Mouse (Mus musculus): ENCODE measurements around the gene 1600014C10Rik. TPM values are rescaled to one million over a fixed set of nuclear protein-coding genes. Genes with fewer than 3 reads are reported as not detected.

Gene 1600014C10Rik
- polyA plus RNA-seq, 1 experiment, result 14.1 TPM

GRCm38 (mm10) chr7:38183709-38184417 lies 846 bp downstream of the 1600014C10Rik start:
- H3K27ac ChIP-seq (ENCODE audit: insufficient read depth, low read length), result peak overlapping the region; percentile 96
- TF ChIP-seq POLR2A (IDR thresholded peaks at IDR 0.05; ENCODE audit: low read depth, low read length) (peak; percentile 51), CTCF (IDR thresholded peaks at IDR 0.05; ENCODE audit: extremely low read depth, insufficient read depth, insufficient read length, insufficient replicate concordance) (no peak)
- no peaks in the 10 kb centered on the region for H3K27me3 ChIP-seq (ENCODE audit: control insufficient read depth, insufficient read depth, low read length)
- DNase-seq (ENCODE audit: low read depth in 1 of 2, low spot score in 2 of 2), result peak; percentile 44 to 86
- under 1% methylated on average over 36 of the region's 36 CpGs for whole genome bisulfite sequencing
- H3K4me3 ChIP-seq (ENCODE audit: extremely low read depth, insufficient read depth, insufficient read length), result peak overlapping the region; percentile 82
- peaks cover 27% of the 10 kb centered on the region for H3K4me1 ChIP-seq (ENCODE audit: control insufficient read depth, insufficient read depth, insufficient read length)
- H3K36me3 ChIP-seq (ENCODE audit: control insufficient read depth, insufficient read depth, low read length), result no peaks in the 10 kb centered on the region

GRCm38 (mm10) chr7:38184418-38184745 lies 1.4 kb downstream of the 1600014C10Rik start:
- H3K4me3 ChIP-seq (ENCODE audit: extremely low read depth, insufficient read depth, insufficient read length), result peak overlapping the region; percentile 82; the same call in 1 of the 2 replicates
- peak overlapping the region; percentile 96 for H3K27ac ChIP-seq (ENCODE audit: insufficient read depth, low read length)
- no peaks in the 10 kb centered on the region for H3K36me3 ChIP-seq (ENCODE audit: control insufficient read depth, insufficient read depth, low read length)
- TF ChIP-seq CTCF (IDR thresholded peaks at IDR 0.05; ENCODE audit: extremely low read depth, insufficient read depth, insufficient read length, insufficient replicate concordance) (no peak), POLR2A (IDR thresholded peaks at IDR 0.05; ENCODE audit: low read depth, low read length) (no peak)
- no peaks in the 10 kb centered on the region for H3K27me3 ChIP-seq (ENCODE audit: control insufficient read depth, insufficient read depth, low read length)
- H3K4me1 ChIP-seq (ENCODE audit: control insufficient read depth, insufficient read depth, insufficient read length), result peaks cover 32% of the 10 kb centered on the region
- DNase-seq (ENCODE audit: low read depth in 1 of 2, low spot score in 2 of 2), result no peak
- 7% methylated on average over 1 of the region's 1 CpGs for WGBS

DNA sequence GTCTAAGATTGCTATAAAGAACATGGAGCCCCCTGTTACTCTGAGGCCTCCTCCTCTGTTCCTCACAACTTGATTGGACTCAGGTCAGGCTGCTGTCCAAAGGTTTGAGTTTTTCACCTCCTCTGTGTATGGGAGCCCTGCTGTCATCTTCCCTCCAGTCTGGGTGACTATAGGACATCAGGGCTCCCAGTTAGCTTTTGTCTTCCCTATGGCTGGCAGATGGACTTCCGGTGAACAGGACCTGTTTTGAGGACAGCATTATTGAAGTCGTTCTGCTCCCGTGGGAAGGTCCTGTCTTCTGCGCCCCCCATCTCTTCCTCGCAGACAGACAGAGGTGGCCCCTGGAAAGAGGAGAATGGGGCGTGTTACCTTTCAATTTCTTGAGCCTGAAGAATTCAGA lies 1.8 kb downstream of the 1600014C10Rik start:
- Histone ChIP-seq H3K4me1 (ENCODE audit: control insufficient read depth, insufficient read depth, insufficient read length) (peaks cover 34% of the 10 kb centered on the region), H3K27ac (ENCODE audit: insufficient read depth, low read length) (peak overlapping the region; percentile 6), H3K27me3 (ENCODE audit: control insufficient read depth, insufficient read depth, low read length) (no peaks in the 10 kb centered on the region), H3K4me3 (ENCODE audit: extremely low read depth, insufficient read depth, insufficient read length) (no peak overlapping the region), H3K36me3 (ENCODE audit: control insufficient read depth, insufficient read depth, low read length) (no peaks in the 10 kb centered on the region)
- DNase-seq (ENCODE audit: low read depth in 1 of 2, low spot score in 2 of 2), result no peak
- no peak for TF ChIP-seq POLR2A (IDR thresholded peaks at IDR 0.05; ENCODE audit: low read depth, low read length)
- no peak for TF ChIP-seq CTCF (IDR thresholded peaks at IDR 0.05; ENCODE audit: extremely low read depth, insufficient read depth, insufficient read length, insufficient replicate concordance)
- 73% methylated on average over 6 of the region's 6 CpGs for WGBS

GRCm38 (mm10) chr7:38186861-38187260 lies 3.8 kb downstream of the 1600014C10Rik start:
- Histone ChIP-seq H3K27ac (ENCODE audit: insufficient read depth, low read length) (peak overlapping the region; percentile 51), H3K27me3 (ENCODE audit: control insufficient read depth, insufficient read depth, low read length) (no peaks in the 10 kb centered on the region), H3K4me1 (ENCODE audit: control insufficient read depth, insufficient read depth, insufficient read length) (peaks cover 36% of the 10 kb centered on the region), H3K36me3 (ENCODE audit: control insufficient read depth, insufficient read depth, low read length) (no peaks in the 10 kb centered on the region), H3K4me3 (ENCODE audit: extremely low read depth, insufficient read depth, insufficient read length) (no peak overlapping the region)
- TF ChIP-seq CTCF (IDR thresholded peaks at IDR 0.05; ENCODE audit: extremely low read depth, insufficient read depth, insufficient read length, insufficient replicate concordance) (no peak), POLR2A (IDR thresholded peaks at IDR 0.05; ENCODE audit: low read depth, low read length) (no peak)
- peak in 1 of 2 experiments; percentile 15 for DNase-seq (ENCODE audit: low read depth in 1 of 2, low spot score in 2 of 2)
- 20% methylated on average over 4 of the region's 4 CpGs for WGBS

- no peak for DNase-seq (ENCODE audit: low read depth in 1 of 2, low spot score in 2 of 2)
- TF ChIP-seq CTCF (IDR thresholded peaks at IDR 0.05; ENCODE audit: extremely low read depth, insufficient read depth, insufficient read length, insufficient replicate concordance) (no peak), POLR2A (IDR thresholded peaks at IDR 0.05; ENCODE audit: low read depth, low read length) (no peak)
- 23% methylated on average over 4 of the region's 4 CpGs for WGBS
- H3K36me3 ChIP-seq (ENCODE audit: control insufficient read depth, insufficient read depth, low read length), result no peaks in the 10 kb centered on the region
- no peak overlapping the region for H3K4me3 ChIP-seq (ENCODE audit: extremely low read depth, insufficient read depth, insufficient read length)
- no peaks in the 10 kb centered on the region for H3K27me3 ChIP-seq (ENCODE audit: control insufficient read depth, insufficient read depth, low read length)
- peak overlapping the region; percentile 56 for H3K27ac ChIP-seq (ENCODE audit: insufficient read depth, low read length)
- peaks cover 36% of the 10 kb centered on the region for H3K4me1 ChIP-seq (ENCODE audit: control insufficient read depth, insufficient read depth, insufficient read length)
These were observed 4.8 kb downstream of the 1600014C10Rik start for GRCm38 (mm10) chr7:38187796-38188195.

DNA sequence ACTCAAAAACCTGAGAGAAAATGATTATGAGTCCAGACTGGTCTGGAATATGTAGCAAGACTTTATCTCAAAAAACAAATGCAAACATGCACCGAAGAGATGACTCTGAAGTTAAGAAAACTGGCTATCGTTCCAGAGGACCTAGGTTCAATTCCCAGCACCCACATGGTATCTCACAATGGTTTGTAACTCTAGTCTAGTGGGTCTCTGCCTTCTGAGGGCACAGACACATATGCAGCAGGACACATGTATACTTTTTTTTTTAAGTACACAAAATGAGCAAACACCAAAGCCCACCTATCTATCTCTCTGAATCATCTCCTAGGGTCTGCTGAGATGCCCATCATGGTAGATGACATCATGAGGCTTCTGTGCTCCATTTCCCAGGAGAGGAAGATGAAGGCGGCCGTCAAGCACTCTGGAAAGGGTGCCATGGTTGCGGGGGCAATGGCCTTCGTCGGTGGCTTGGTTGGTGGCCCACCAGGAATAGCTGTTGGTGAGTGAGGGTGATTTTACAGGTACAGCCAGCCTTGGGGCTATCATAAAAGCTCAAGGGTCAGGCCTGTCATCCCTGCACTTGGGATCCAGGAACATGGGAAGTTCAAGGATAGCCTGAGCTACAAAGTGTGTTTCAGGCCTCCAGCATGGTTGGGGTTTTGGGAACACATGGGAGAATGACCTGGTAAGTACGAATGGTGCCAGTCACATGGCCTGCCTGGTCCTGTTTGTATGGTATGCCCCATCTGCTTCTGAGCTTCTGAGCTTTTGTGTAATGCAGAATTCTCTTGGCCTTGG lies 5.5 kb downstream of the 1600014C10Rik start:
- Histone ChIP-seq H3K36me3 (ENCODE audit: control insufficient read depth, insufficient read depth, low read length) (no peaks in the 10 kb centered on the region), H3K27ac (ENCODE audit: insufficient read depth, low read length) (peak overlapping the region; percentile 84), H3K4me3 (ENCODE audit: extremely low read depth, insufficient read depth, insufficient read length) (no peak overlapping the region), H3K27me3 (ENCODE audit: control insufficient read depth, insufficient read depth, low read length) (no peaks in the 10 kb centered on the region), H3K4me1 (ENCODE audit: control insufficient read depth, insufficient read depth, insufficient read length) (peaks cover 36% of the 10 kb centered on the region)
- no peak for DNase-seq (ENCODE audit: low read depth in 1 of 2, low spot score in 2 of 2)
- no peak for TF ChIP-seq CTCF (IDR thresholded peaks at IDR 0.05; ENCODE audit: extremely low read depth, insufficient read depth, insufficient read length, insufficient replicate concordance)
- TF ChIP-seq POLR2A (IDR thresholded peaks at IDR 0.05; ENCODE audit: low read depth, low read length), result no peak
- WGBS, result 80% methylated on average over 8 of the region's 8 CpGs

All from spleen, adult 2 months (tissue).